Mouse (Mus musculus) hindbrain, embryonic 16.5 days (tissue): Measurements from ENCODE around the gene Lao1. TPM values are rescaled to one million over a fixed set of nuclear protein-coding genes. Genes with fewer than 3 reads are reported as not detected.

ENCODE experiments used
- ATAC-seq: fragments of 200-750 bp; cut with Nextera tagmentation; 2 replicates; pipeline ENCODE4 v1.8.0; 2017; ENCODE audit warnings: moderate TSS enrichment, moderate library complexity
- H3K27ac ChIP-seq: fragments of 300-500 bp; sonication (generic); 2 replicates; pipeline ENCODE4 v1.5.1; 2014; ENCODE audit warnings: low read depth, mild to moderate bottlenecking, control low read depth, low read length, moderate library complexity
- H3K27me3 ChIP-seq: fragments of 300-500 bp; sonication (generic); replicated peaks from 2 replicates; pipeline ENCODE4 v1.6.1; 2014; ENCODE audit warnings: low read length; ENCODE audit not compliant: control insufficient read depth, insufficient read depth
- H3K36me3 ChIP-seq: fragments of 300-500 bp; sonication (generic); 2 replicates; pipeline ENCODE4 v1.6.1; 2014; ENCODE audit warnings: mild to moderate bottlenecking, low read length, moderate library complexity, mixed read lengths; ENCODE audit not compliant: control insufficient read depth, insufficient read depth
- H3K4me1 ChIP-seq: fragments of 300-500 bp; sonication (generic); 2 replicates; pipeline ENCODE4 v1.6.1; 2014; ENCODE audit warnings: low read depth, low read length; ENCODE audit not compliant: control insufficient read depth, insufficient read depth
- H3K4me2 ChIP-seq: fragments of 300-500 bp; sonication (generic); 2 replicates; pipeline ENCODE4 v1.6.1; 2014; ENCODE audit warnings: mild to moderate bottlenecking, low read length, control low read depth, moderate library complexity
- H3K4me3 ChIP-seq: fragments of 300-500 bp; sonication (generic); 2 replicates; pipeline ENCODE4 v1.5.1; 2014; ENCODE audit warnings: mild to moderate bottlenecking, low read length, control low read depth, moderate library complexity
- H3K9ac ChIP-seq: fragments of 300-500 bp; sonication (generic); 2 replicates; pipeline ENCODE4 v1.6.1; 2014; ENCODE audit warnings: low read depth, mild to moderate bottlenecking, control low read depth, low read length, moderate library complexity
- H3K9me3 ChIP-seq: fragments of 300-500 bp; sonication (generic); 2 replicates; pipeline ENCODE4 v1.6.1; 2014; ENCODE audit warnings: mild to moderate bottlenecking, low read length, moderate library complexity; ENCODE audit not compliant: control insufficient read depth
- WGBS: fragments of 180-500 bp; shearing (Covaris S2); extraction: QIAGEN DNeasy Blood & Tissue Kit; methylation state at CpG from one replicate; pipeline ENCODE4 v1.1.7; 2014; 5-methylcytosine and 5-hydroxymethylcytosine counted together
- polyA plus RNA-seq: library from polyadenylated mRNA; unstranded; fragments of >200 nt; fragmentation: Nextera tagmentation; extraction: Ambion mirVana; gene quantifications from 2 replicates; pipeline ENCODE4 v1.2.1, GENCODE M21; 2015

Gene Lao1
- polyA plus RNA-seq, 1 experiment from 2014 or later, result 0.09 TPM

DNA sequence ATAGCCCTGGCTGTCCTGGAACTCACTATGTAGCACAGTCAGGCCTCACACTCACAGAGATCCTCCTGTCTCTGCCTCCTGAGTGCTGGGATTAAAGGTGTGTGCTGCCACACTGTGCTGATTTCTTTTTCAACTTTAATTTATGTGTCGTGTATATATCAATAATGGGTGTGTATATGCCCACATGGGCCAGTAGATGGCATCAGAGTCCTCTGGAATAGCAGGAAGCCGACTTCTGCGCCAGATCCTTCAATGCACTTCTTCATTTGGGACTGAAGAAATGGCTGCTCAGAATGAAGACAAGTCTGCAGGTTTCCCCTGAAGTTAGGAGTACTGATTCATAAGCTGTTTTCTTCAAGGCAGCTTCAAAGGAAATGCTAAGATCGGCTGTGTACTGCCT lies 30.4 kb downstream of the Lao1 start:
- Histone ChIP-seq H3K9ac (no peak overlapping the region), H3K27me3 (no peaks in the 10 kb centered on the region), H3K4me3 (no peak overlapping the region), H3K36me3 (no peaks in the 10 kb centered on the region), H3K27ac (no peak overlapping the region), H3K4me2 (no peak overlapping the region), H3K9me3 (peaks cover 5% of the 10 kb centered on the region; the same call in 1 of the 2 replicates), H3K4me1 (no peaks in the 10 kb centered on the region)
- 32% methylated on average over 4 of the region's 4 CpGs for WGBS
- no peak for ATAC-seq

DNA sequence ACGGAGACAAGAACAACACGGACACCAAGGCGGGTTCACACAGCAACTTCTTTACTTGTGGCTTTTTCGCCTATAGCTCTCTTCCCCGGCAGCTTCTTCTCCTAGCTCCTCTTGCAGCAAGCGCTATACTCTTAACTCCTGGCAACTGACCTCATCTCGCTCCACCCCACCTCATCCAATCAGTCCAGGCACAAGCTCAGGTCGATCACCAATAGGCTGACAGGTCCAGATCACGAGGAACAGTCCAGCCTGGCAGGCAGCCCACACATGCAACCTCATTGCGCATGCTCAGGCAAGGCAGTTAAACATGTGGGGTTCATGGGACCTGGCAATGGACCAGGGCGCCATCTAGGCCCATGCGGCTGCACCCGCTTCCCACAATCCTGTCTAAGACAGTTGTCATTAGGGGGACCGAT lies 35.8 kb downstream of the Lao1 start:
- Histone ChIP-seq H3K27me3 (no peaks in the 10 kb centered on the region), H3K27ac (no peak overlapping the region), H3K4me1 (no peaks in the 10 kb centered on the region), H3K4me2 (no peak overlapping the region), H3K36me3 (no peaks in the 10 kb centered on the region), H3K4me3 (no peak overlapping the region), H3K9ac (no peak overlapping the region), H3K9me3 (peaks cover 5% of the 10 kb centered on the region; the same call in 1 of the 2 replicates)
- 89% methylated on average over 14 of the region's 14 CpGs for WGBS
- ATAC-seq, result no peak

DNA sequence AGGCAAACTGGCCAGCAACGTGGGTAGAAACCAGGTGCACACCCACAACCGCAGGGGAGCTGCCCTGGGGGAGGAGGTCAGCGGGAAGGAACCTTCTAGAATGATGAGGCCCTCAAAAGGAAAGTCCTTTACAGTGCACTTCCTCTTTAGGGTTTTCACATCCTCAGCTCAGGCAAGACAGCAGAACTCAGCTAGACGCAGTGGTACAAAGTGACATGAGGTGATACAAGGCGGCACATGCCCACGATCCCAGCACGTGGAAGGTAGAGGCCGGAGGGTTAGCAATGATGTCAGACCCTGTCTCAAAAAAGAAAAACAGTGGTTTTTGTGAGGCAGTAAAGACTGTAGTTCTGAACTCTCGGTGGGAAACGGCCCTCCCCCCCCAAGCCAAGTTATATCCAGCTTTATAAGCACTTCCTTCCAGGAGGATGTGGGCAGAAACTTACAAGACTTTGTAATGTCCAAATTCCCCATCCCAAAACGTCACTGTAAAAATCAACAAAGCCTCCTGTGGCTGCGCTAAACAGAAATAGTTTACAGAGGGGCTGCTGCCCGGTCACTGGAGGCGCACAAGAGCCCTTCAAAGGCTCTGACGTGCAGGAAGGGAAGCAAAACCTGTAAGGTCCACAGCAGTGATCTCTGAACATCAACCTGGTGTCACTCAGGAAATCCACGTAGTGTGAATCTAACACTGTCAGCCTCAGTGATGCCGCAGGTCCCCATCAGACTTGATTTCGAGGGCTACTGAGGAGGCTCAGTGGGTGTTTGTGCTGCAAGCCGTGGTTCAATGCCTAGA lies 38.5 kb downstream of the Lao1 start:
- Histone ChIP-seq H3K4me1 (no peaks in the 10 kb centered on the region), H3K36me3 (no peaks in the 10 kb centered on the region), H3K4me2 (no peak overlapping the region), H3K27me3 (no peaks in the 10 kb centered on the region), H3K4me3 (no peak overlapping the region), H3K9me3 (no peaks in the 10 kb centered on the region), H3K9ac (no peak overlapping the region), H3K27ac (no peak overlapping the region)
- 69% methylated on average over 19 of the region's 19 CpGs for WGBS
- no peak for ATAC-seq

GRCm38 (mm10) chr4:119001696-119002095 lies 40.3 kb downstream of the Lao1 start:
- H3K4me3 ChIP-seq, result no peak overlapping the region
- no peak overlapping the region for H3K27ac ChIP-seq
- no peak overlapping the region for H3K4me2 ChIP-seq
- WGBS, result 67% methylated on average over 10 of the region's 10 CpGs
- no peak for ATAC-seq
- no peaks in the 10 kb centered on the region for H3K36me3 ChIP-seq
- H3K9me3 ChIP-seq, result no peaks in the 10 kb centered on the region
- no peak overlapping the region for H3K9ac ChIP-seq
- H3K4me1 ChIP-seq, result no peaks in the 10 kb centered on the region
- H3K27me3 ChIP-seq, result no peaks in the 10 kb centered on the region

DNA sequence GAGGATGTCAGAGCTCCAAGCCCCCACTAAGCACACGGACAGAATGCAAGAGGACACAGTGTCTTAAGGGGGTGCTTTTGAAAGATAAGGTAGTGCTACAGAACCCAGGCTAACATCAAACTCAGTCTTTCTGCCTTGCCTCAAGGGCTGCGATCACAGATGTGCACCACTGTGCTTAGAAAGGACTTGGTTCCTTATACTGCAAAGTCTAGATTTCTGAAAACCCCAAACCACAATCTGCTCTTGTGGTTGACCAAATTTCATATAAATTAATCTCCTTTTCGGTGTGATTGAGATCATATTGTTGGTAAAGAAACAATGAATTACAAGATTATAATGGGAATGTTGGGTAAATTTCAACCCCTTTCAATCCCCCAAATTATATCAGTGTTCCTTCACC lies 41.1 kb downstream of the Lao1 start:
- 82% methylated on average over 3 of the region's 3 CpGs for WGBS
- H3K4me3 ChIP-seq, result no peak overlapping the region
- ATAC-seq, result no peak
- H3K4me1 ChIP-seq, result no peaks in the 10 kb centered on the region
- H3K36me3 ChIP-seq, result no peaks in the 10 kb centered on the region
- no peak overlapping the region for H3K4me2 ChIP-seq
- no peaks in the 10 kb centered on the region for H3K27me3 ChIP-seq
- no peak overlapping the region for H3K27ac ChIP-seq
- H3K9ac ChIP-seq, result no peak overlapping the region
- H3K9me3 ChIP-seq, result no peaks in the 10 kb centered on the region

DNA sequence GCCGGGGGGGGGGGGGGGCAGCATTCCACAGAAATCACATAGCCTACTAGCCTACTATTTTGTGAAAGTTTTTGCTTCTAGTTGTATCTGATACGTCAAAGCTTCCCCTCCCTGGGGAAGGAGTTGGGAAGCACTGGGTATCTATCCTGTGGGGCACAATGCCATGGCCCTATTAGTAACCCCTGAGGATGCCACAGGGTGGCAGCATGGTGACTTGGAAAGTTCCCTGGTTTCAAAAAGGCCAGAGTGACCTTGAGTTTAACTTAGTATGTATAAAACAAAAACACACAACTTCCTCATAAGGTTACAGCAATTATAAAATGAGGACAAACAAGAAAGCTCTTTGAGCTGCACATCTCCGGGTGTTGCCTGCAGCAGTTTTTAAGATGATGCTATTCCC lies 42.8 kb downstream of the Lao1 start:
- no peaks in the 10 kb centered on the region for H3K9me3 ChIP-seq
- no peak overlapping the region for H3K9ac ChIP-seq
- no peaks in the 10 kb centered on the region for H3K36me3 ChIP-seq
- no peak overlapping the region for H3K27ac ChIP-seq
- ATAC-seq, result no peak
- no peak overlapping the region for H3K4me3 ChIP-seq
- no peak overlapping the region for H3K4me2 ChIP-seq
- no peaks in the 10 kb centered on the region for H3K27me3 ChIP-seq
- 62% methylated on average over 3 of the region's 3 CpGs for WGBS
- no peaks in the 10 kb centered on the region for H3K4me1 ChIP-seq

DNA sequence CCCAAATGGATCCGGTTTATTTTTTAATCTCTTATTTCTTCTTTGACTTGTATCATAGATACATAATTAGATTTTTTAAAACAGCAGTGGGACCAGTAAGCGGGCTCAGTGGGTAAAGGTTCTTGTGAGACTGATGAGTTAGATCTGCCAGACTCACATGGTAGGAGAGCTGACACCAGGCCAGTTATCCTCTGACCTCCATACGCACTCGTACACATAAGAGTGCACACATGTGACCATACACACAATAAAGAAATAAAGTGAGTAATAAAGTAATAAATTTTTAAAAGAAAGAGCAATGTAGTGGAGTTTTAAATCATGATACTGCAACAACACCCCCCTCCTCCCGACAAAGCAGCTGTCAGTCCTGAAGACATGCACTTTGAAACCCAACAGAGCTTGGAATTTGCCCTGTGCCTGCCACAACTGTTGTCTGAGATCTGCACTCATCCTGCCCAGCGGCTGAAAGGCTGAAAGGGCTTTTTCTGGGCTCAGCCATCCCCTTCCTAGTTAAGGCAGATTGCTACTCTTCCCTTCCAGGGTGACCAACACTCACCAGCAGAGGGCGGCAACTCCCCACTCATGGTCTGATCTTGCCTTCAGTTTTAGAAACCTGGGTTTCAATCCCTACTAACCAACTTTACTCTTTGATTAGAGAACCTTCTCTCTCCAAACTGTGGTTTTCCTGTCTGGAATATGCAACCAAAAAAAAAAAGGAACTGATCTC lies 43.4 kb downstream of the Lao1 start:
- H3K9me3 ChIP-seq, result no peaks in the 10 kb centered on the region
- H3K9ac ChIP-seq, result no peak overlapping the region
- H3K36me3 ChIP-seq, result no peaks in the 10 kb centered on the region
- H3K4me2 ChIP-seq, result no peak overlapping the region
- ATAC-seq, result peak; percentile 77
- H3K4me3 ChIP-seq, result no peak overlapping the region
- 48% methylated on average over 7 of the region's 7 CpGs for WGBS
- H3K4me1 ChIP-seq, result no peaks in the 10 kb centered on the region
- no peak overlapping the region for H3K27ac ChIP-seq
- no peaks in the 10 kb centered on the region for H3K27me3 ChIP-seq

DNA sequence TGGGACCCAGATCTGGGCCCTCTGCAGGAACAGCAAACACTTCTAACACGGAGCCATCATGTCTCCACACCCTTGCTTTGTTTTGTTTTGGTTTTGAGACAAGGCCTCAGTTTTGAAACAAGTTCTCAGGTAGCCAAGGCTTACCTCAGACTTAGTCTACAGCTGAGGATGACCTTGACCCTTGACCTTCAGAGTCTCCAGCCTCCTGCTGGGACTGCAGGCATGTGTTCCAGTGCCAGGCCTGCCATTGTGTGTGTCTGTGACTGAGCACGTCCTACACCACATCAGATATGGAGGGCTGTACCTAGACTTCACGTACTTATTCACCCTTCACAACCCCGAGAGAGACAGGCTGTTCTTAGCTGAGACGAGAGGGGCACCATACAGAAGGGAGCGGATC lies 46.2 kb downstream of the Lao1 start:
- no peaks in the 10 kb centered on the region for H3K36me3 ChIP-seq
- H3K27me3 ChIP-seq, result no peaks in the 10 kb centered on the region
- H3K9ac ChIP-seq, result no peak overlapping the region
- no peak overlapping the region for H3K4me2 ChIP-seq
- no peak overlapping the region for H3K4me3 ChIP-seq
- no peak for ATAC-seq
- WGBS, result 79% methylated on average over 6 of the region's 6 CpGs
- H3K27ac ChIP-seq, result no peak overlapping the region
- no peaks in the 10 kb centered on the region for H3K4me1 ChIP-seq
- H3K9me3 ChIP-seq, result no peaks in the 10 kb centered on the region

DNA sequence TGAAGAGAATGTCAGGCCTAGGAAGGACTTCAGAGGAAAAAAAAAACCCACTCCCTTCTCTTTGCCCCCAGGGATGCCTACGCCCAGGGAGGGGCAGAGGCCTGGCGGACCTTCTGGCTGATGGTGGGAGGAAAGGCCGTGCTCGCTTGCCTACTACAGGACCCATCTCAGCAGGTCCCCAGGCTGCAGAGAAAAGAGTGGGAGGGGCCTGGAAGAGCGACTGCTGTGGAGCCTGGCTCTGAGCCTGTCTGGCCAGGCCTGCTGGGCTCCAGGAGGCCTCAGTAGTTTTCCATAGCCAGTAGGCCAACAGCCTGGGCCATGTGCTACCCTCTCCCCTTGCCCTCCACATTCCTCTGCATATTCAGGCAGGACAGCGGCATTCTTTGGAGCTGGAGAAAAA lies 47.1 kb downstream of the Lao1 start:
- Histone ChIP-seq H3K36me3 (no peaks in the 10 kb centered on the region), H3K4me1 (no peaks in the 10 kb centered on the region), H3K4me2 (no peak overlapping the region), H3K4me3 (no peak overlapping the region), H3K9me3 (no peaks in the 10 kb centered on the region), H3K27me3 (no peaks in the 10 kb centered on the region), H3K9ac (no peak overlapping the region), H3K27ac (no peak overlapping the region)
- WGBS, result 41% methylated on average over 6 of the region's 6 CpGs
- ATAC-seq, result peak; percentile 50; the same call in 1 of the 2 replicates
